Mouse (Mus musculus) cerebellum, adult 2 months (tissue): ENCODE measurements around the gene Cradd.

ENCODE experiments used
- CTCF ChIP-seq: fragments of 200-500 bp; IDR thresholded peaks from 2 replicates; pipeline ENCODE4 v1.5.1; 2011; ENCODE audit warnings: low read depth, mild to moderate bottlenecking, control low read depth, low read length, moderate library complexity, borderline replicate concordance; ENCODE audit not compliant: insufficient read depth
- POLR2A ChIP-seq: fragments of 200-500 bp; IDR thresholded peaks from 2 replicates; pipeline ENCODE4 v1.6.1; 2011; ENCODE audit warnings: low read length, control low read depth, borderline replicate concordance; ENCODE audit not compliant: insufficient read depth

DNA sequence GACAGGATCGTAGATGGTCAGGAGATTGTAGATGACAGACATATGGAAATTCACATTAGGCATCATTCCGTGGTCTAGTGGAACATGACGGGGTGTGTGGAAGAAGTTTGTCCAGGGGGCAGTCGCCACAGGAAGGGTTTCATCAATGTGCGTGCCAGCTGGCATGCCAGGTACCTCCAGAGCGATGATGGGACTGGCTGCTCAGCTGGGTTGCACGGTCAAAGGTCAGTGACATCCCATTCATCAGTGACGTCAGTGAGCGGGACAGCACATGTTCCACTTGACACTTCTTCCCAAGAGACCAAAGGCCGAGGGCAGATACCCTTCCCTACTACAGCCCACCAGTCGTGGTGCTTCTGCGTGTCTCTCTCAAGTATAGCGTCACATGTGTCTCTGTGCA lies 50.7 kb downstream of the Cradd start:
- TF ChIP-seq POLR2A (no peak), CTCF (no peak)
